Mouse (Mus musculus) G1E (cell line): Measurements from ENCODE around the gene Mllt3. TPM values are rescaled to one million over a fixed set of nuclear protein-coding genes. Genes with fewer than 3 reads are reported as not detected.

Experiments used
- ATAC-seq: 2 replicates; pipeline ENCODE4 v1.8.0; 2016; ENCODE audit warnings: mild to moderate bottlenecking; ENCODE audit not compliant: insufficient number of reproducible peaks, poor library complexity, low FRiP score, severe bottlenecking; ENCODE audit errors: extremely low read depth
- DNase-seq: peaks from one replicate; pipeline ENCODE4 v3.0.0; 2012; ENCODE audit warnings: low spot score
- H3K27me3 ChIP-seq: 2 replicates; pipeline ENCODE4 v1.6.1; 2012; ENCODE audit warnings: mild to moderate bottlenecking, low read length, inconsistent platforms; ENCODE audit not compliant: insufficient read depth
- H3K36me3 ChIP-seq: replicated peaks from 2 replicates; pipeline ENCODE3; 2012; ENCODE audit warnings: mild to moderate bottlenecking, inconsistent platforms
- H3K4me1 ChIP-seq: 2 replicates; pipeline ENCODE4 v1.6.1; 2012; ENCODE audit warnings: low read depth, low read length, inconsistent platforms, mixed read lengths; ENCODE audit not compliant: insufficient read depth
- H3K4me3 ChIP-seq: 2 replicates; pipeline ENCODE4 v1.5.1; 2012; ENCODE audit warnings: low read depth, mild to moderate bottlenecking, inconsistent platforms, low read length, moderate library complexity, mixed read lengths
- H3K9me3 ChIP-seq: replicated peaks from 2 replicates; pipeline ENCODE4 v1.6.1; 2012; ENCODE audit warnings: inconsistent platforms
- CTCF ChIP-seq: IDR thresholded peaks from 2 replicates; pipeline ENCODE4 v1.5.1; 2012; ENCODE audit warnings: low read depth, low read length, inconsistent platforms, mixed read lengths
- GATA1 ChIP-seq: IDR thresholded peaks from 2 replicates; pipeline ENCODE4 v1.6.1; 2012; ENCODE audit warnings: borderline replicate concordance, low read length, inconsistent platforms, mixed read lengths
- GATA2 ChIP-seq: IDR thresholded peaks from 2 replicates; pipeline ENCODE4 v1.6.1; 2012; ENCODE audit warnings: low read depth, low read length, inconsistent platforms, borderline replicate concordance
- POLR2AphosphoS5 ChIP-seq: IDR thresholded peaks from 2 replicates; pipeline ENCODE4 v1.6.1; 2012; ENCODE audit warnings: low read depth, low read length, inconsistent platforms; ENCODE audit not compliant: insufficient replicate concordance
- TAL1 ChIP-seq: conservative IDR thresholded peaks from 2 replicates; pipeline ENCODE4 v1.6.1; 2012; ENCODE audit warnings: low read depth, low read length, inconsistent platforms, mixed read lengths
- polyA plus RNA-seq: library from polyadenylated mRNA; stranded (reverse); fragments of >175 nt; gene quantifications from 2 replicates; pipeline ENCODE4 v1.2.3, GENCODE M21; 2012
- total RNA-seq, 2 experiments: library from RNA; stranded (forward) in 1 of 2; stranded (reverse) in 1 of 2; fragments of 200-1000 nt in 1 of 2; fragments of >200 nt in 1 of 2; fragmentation: Nextera tagmentation in 1 of 2; gene quantifications; 2 replicates each; pipeline ENCODE4 v1.2.3; 2014 to 2017

Mllt3 gene
- total and polyA plus RNA-seq, 3 experiments: 10.6 to 123 (median 97.8) TPM

DNA sequence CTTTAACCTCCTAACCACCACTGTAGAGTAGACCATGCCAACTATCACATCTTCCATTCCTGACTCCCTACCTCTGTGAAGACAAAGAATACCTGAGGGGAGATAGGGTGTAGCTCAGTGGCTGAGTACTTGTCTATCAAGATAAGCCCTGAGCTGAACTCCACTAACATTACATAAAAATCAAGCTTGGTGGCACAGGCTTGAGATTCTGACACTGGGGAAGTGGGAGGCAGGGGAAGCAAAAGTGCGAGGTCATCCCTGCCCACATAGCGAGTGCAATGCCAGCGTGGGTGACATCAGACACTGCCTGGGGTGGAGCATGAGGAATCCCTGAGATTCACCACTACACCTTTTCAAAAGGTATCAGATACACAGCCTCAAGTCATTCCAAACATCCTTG, 76.0 kb downstream of the Mllt3 start:
- H3K4me1 ChIP-seq: peaks cover 13% of the 10 kb centered on the region
- TF ChIP-seq CTCF (no peak), POLR2AphosphoS5 (no peak), GATA2 (no peak), TAL1 (no peak), GATA1 (no peak)
- H3K27me3 ChIP-seq: no peaks in the 10 kb centered on the region
- peaks cover 5% of the 10 kb centered on the region for H3K36me3 ChIP-seq
- H3K4me3 ChIP-seq: no peak overlapping the region
- no peak for DNase-seq
- no peaks in the 10 kb centered on the region for H3K9me3 ChIP-seq
- no peak for ATAC-seq

DNA sequence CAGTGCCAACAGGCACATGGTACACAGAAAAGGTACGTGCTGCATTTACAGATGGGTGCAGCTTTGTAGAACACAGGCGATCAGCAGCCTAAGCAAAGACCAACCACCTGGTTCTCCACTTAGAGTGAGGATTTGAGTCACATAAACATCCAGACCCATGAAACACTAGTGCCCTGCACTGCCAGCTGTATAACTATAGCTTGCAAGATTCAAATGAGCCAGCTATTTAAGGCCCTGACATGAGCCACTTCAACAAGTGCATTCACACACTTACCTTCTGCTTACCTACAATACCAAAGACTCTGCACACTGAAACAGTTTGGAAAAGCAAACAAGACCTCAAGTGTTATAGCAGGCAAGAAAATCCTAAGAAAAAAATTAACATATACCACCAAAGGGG, 78.0 kb downstream of the Mllt3 start:
- Histone ChIP-seq H3K4me1 (peaks cover 13% of the 10 kb centered on the region), H3K4me3 (no peak overlapping the region), H3K27me3 (no peaks in the 10 kb centered on the region), H3K36me3 (peaks cover 2% of the 10 kb centered on the region), H3K9me3 (no peaks in the 10 kb centered on the region)
- ATAC-seq (no peak), DNase-seq (no peak)
- TF ChIP-seq GATA1 (no peak), POLR2AphosphoS5 (no peak), GATA2 (no peak), TAL1 (no peak), CTCF (no peak)

DNA sequence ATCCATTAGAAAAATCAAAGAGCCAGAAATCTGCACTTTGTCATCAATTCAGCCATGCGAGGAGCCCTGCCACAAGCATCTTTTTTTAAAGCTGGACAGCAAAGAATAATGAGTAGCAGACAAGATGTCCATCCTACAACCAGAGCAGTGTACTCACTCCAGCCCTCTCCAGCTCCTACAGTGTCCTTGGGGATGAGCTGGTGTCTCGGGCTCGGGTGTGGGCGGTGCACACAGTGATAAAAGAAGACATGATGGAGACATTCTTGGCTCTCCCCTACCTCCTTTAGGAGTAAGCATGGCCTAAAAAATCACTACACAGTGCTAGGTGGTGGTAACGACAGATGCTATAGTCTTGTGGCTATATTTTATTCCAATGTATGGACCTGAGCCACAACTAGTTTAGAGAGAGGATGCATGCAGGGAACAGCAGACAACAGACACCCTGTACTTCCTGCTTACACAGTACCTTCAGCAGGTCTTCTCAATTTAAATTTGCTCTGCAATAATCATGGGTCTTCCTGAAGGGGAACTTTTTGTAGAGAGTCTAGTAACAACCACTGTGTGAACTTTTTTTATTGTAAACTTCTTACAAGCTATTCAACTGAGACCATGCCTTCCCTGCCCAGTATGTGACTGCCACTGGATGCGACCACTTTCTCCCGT, 78.6 kb downstream of the Mllt3 start:
- DNase-seq (no peak), ATAC-seq (no peak)
- H3K27me3 ChIP-seq: no peaks in the 10 kb centered on the region
- no peak for TF ChIP-seq CTCF
- TF ChIP-seq GATA2: no peak
- TF ChIP-seq TAL1: no peak
- TF ChIP-seq POLR2AphosphoS5: no peak
- no peak for TF ChIP-seq GATA1
- H3K4me1 ChIP-seq: peaks cover 13% of the 10 kb centered on the region
- peaks cover 2% of the 10 kb centered on the region for H3K36me3 ChIP-seq
- no peaks in the 10 kb centered on the region for H3K9me3 ChIP-seq
- no peak overlapping the region for H3K4me3 ChIP-seq

DNA sequence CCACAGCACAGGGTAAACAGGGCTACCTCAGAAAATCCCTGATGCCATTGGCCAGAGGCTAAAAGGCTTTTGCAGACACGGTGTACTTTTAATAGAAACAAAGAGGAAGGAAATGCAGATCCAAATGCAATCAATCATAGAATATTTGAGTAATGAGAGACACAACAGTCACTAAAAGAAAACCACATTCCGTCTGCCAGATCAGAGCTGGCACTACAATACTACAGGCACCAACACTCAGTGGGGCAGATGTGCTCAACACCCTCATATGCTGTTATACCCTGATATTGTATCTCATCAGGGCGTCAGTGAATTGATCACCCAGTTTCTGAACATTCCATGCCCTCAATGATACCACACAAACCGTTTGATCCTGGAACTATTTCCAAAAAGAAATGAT, 79.4 kb downstream of the Mllt3 start:
- Histone ChIP-seq H3K4me3 (no peak overlapping the region), H3K36me3 (peaks cover 2% of the 10 kb centered on the region), H3K9me3 (no peaks in the 10 kb centered on the region), H3K27me3 (no peaks in the 10 kb centered on the region), H3K4me1 (peaks cover 13% of the 10 kb centered on the region)
- ATAC-seq (no peak; the same call in 1 of the 2 replicates), DNase-seq (no peak)
- TF ChIP-seq GATA1 (no peak), CTCF (no peak), GATA2 (no peak), POLR2AphosphoS5 (no peak), TAL1 (no peak)

DNA sequence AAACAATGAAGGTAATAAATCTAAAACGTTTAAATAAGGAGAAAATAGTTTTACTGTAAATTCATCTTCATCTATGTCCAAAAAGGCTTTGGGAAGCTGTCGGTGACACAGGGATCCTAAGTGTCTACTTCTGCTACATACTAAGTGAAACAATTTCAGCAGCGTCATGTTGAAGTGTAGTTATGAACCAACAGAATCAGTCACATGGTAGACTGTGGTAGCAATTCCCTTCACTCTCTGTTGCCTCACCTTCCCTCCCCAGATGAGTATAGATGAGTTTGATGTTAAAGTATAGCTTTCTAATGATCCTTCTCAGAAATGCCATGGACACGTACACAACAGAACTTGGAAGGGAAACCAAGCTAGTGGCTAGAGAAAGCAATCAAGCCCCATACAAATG, 79.9 kb downstream of the Mllt3 start:
- ATAC-seq: no peak
- Histone ChIP-seq H3K4me3 (no peak overlapping the region), H3K4me1 (peaks cover 10% of the 10 kb centered on the region), H3K9me3 (no peaks in the 10 kb centered on the region), H3K27me3 (no peaks in the 10 kb centered on the region), H3K36me3 (peaks cover 2% of the 10 kb centered on the region)
- TF ChIP-seq GATA1: no peak
- no peak for TF ChIP-seq TAL1
- no peak for TF ChIP-seq GATA2
- no peak for TF ChIP-seq POLR2AphosphoS5
- TF ChIP-seq CTCF: no peak
- DNase-seq: no peak

DNA sequence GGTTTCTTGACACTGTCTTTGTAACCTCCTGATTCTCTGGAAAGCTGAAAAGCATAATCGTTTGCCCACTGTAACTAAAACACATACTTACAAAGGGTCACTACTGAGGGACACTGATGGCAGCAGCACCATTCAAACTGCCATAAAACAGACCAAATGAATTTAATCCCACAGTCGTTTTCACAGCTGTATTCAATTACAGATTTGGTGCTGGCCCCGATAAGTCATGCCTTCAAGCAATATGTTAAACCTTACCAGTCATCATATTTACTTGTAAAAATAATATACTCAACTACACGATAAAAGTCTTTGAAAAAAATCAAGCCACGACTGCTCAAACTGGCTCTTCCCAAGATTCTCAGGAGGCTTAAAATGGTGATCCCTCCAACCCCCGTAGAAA, 83.7 kb downstream of the Mllt3 start:
- no peaks in the 10 kb centered on the region for H3K9me3 ChIP-seq
- H3K4me3 ChIP-seq: no peak overlapping the region
- no peaks in the 10 kb centered on the region for H3K27me3 ChIP-seq
- ATAC-seq (no peak), DNase-seq (no peak)
- H3K4me1 ChIP-seq: peaks cover 5% of the 10 kb centered on the region; the same call in 1 of the 2 replicates
- TF ChIP-seq GATA1 (no peak), POLR2AphosphoS5 (no peak), TAL1 (no peak), CTCF (no peak), GATA2 (no peak)
- H3K36me3 ChIP-seq: no peaks in the 10 kb centered on the region
